In the genomic region with DNA sequence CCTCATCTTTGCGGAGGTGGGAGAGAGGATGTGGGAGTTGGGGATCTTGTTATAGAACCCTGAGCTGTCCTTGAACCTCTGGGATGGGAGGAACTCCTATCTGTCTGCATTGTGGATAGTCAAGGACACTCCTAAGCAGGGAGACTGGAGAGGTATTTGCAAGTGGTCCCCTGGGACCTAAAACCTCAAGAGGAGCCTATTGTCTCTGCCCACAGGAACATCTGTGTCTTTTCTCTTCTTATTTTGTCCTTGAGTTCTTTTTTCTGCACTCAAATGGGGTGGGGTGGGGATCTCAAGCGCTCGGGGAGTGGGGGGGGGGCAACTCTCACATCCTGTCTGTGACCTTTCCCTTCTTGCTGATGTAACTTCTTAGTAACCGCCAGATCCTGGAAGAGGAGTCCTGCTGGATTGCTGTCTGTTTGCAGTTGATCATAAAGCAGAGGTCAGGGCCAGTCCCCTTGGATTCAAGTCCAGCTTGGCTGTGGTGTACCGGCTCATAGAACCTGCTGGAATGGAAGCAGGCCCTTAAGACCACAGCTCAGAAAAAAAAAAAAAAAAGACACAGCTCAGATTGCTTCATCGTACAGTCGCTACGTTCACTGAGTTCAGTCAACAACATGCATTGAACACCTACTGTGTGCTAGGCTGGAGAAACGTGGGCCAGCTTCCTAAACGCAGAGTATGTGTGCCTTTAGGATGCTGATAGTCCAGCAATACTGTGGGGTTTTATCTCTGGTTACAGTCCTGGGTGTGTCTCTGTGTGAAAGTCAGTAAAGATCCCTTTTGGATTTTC, we compare ENCODE assay signal across 9 mouse cellular contexts. TPM values are rescaled to one million over a fixed set of nuclear protein-coding genes. Genes with fewer than 3 reads are reported as not detected.
A peak's percentile ranks its signal among the peaks of the same experiment; 100 is the strongest.
DNase-seq lines count a peak whose midpoint lies in the region; ATAC-seq and TF ChIP-seq lines count a peak whose summit lies in the region.
"Had no signal": no experiment of that assay in that cellular context is flagged by ENCODE, and none has a peak within 500 bp of the region (broad histone marks: within the 10 kb centered on the region; RNA-seq: fewer than 3 reads in every experiment).

No protein-coding gene starts in this region.

- TF ChIP-seq POLR2A in olfactory bulb, adult 2 months (IDR thresholded peaks at IDR 0.05; ENCODE audit: insufficient read depth, low read depth, low read length): no peak

- no peak overlapping the region for H3K4me3 ChIP-seq in neural tube, embryonic 12.5 days
- H3K4me3 ChIP-seq in heart, embryonic 14.5 days (ENCODE audit: control insufficient read depth in 1 of 2, insufficient read depth in 1 of 2, low read depth in 1 of 2, low read length in 2 of 2): peak overlapping the region in 1 of 2 experiments; percentile 72; a peak in 2 of 4 replicates
- H3K4me3 ChIP-seq in olfactory bulb, adult 2 months (ENCODE audit: insufficient read depth, low read depth, low read length): peak overlapping the region; percentile 14; the same call in 1 of the 2 replicates

- intact Hi-C loops in gastrocnemius, postnatal 36 days (cut with DNase I): no loop called here

- H3K4me1 ChIP-seq in neural tube, embryonic 12.5 days: peaks cover 33% of the 10 kb centered on the region
- H3K4me1 ChIP-seq in heart, embryonic 14.5 days (ENCODE audit: control insufficient read depth in 2 of 2, insufficient read depth in 2 of 2, low read length in 2 of 2): peaks cover 4 to 12% of the 10 kb centered on the region in 2 experiments; a peak in 3 of 4 replicates
- H3K4me1 ChIP-seq in olfactory bulb, adult 2 months (ENCODE audit: control insufficient read depth, insufficient read depth, low read length): peaks cover 24% of the 10 kb centered on the region

- H3K9ac ChIP-seq in neural tube, embryonic 12.5 days: no peak overlapping the region
- peak overlapping the region; percentile 92 for H3K9ac ChIP-seq in heart, embryonic 14.5 days (ENCODE audit: low read length)

- no peak for TF ChIP-seq CTCF in olfactory bulb, adult 2 months (IDR thresholded peaks at IDR 0.05; ENCODE audit: insufficient read depth, low read depth, low read length)

- WGBS in neural tube, embryonic 12.5 days: 57% methylated on average over 10 of the region's 10 CpGs
- 52% methylated on average over 10 of the region's 10 CpGs for WGBS in heart, embryonic 14.5 days
- WGBS in olfactory bulb, adult 2 months: 59% methylated on average over 10 of the region's 10 CpGs

- H3K4me2 ChIP-seq in neural tube, embryonic 12.5 days (replicated peaks): 0 out of 2 replicates have a peak overlapping the region, but pooled peaks have one; percentile 5
- peak overlapping the region; percentile 62 for H3K4me2 ChIP-seq in heart, embryonic 14.5 days (ENCODE audit: low read length)

- no peak for ATAC-seq in neural tube, embryonic 12.5 days (ENCODE audit: low FRiP score, low read depth)
- no peak for ATAC-seq in heart, embryonic 14.5 days (ENCODE audit: insufficient number of reproducible peaks, insufficient read depth, low FRiP score, low read depth)
- ATAC-seq in monocyte, adult 5-6 weeks (replicated peaks; ENCODE audit: insufficient number of reproducible peaks, low FRiP score, low TSS enrichment, poor library complexity, severe bottlenecking): no peak
- ATAC-seq in frontal cortex, adult (ENCODE audit: low TSS enrichment): no peak

- H3K36me3 ChIP-seq in neural tube, embryonic 12.5 days: no peaks in the 10 kb centered on the region
- H3K36me3 ChIP-seq in heart, embryonic 14.5 days (ENCODE audit: control insufficient read depth, insufficient read depth, low read length): peaks cover 12% of the 10 kb centered on the region; the same call in 1 of the 2 replicates

- DNase-seq in gastrocnemius, postnatal 25 days: peak; percentile 26
- no peak for DNase-seq in gastrocnemius, postnatal 36 days
- DNase-seq in neural tube, embryonic 10.5 days (ENCODE audit: extremely low spot score, low spot score): no peak

- peaks cover 22% of the 10 kb centered on the region for H3K27me3 ChIP-seq in neural tube, embryonic 12.5 days (replicated peaks)
- H3K27me3 ChIP-seq in heart, embryonic 14.5 days (ENCODE audit: control insufficient read depth, insufficient read depth, low read length): no peaks in the 10 kb centered on the region

- H3K9me3 ChIP-seq in neural tube, embryonic 12.5 days: no peaks in the 10 kb centered on the region
- no peaks in the 10 kb centered on the region for H3K9me3 ChIP-seq in heart, embryonic 14.5 days (ENCODE audit: control insufficient read depth, low read length)

- H3K27ac ChIP-seq in neural tube, embryonic 12.5 days: no peak overlapping the region
- no peak overlapping the region for H3K27ac ChIP-seq in heart, embryonic 14.5 days (replicated peaks in 1 of 2; ENCODE audit: control insufficient read depth in 1 of 2, insufficient read depth in 1 of 2, low read depth in 2 of 2, low read length in 2 of 2)
- no peak overlapping the region for H3K27ac ChIP-seq in olfactory bulb, adult 2 months (ENCODE audit: insufficient read depth, low read depth, low read length)

RNA-seq across cellular contexts. Expression of a gene that starts 1.8 kb away (rescaled TPM):
- total RNA-seq in gastrocnemius, postnatal 25 days (2021): 1 to 10 TPM; 1.7 to 3.3 TPM
- total RNA-seq in gastrocnemius, postnatal 36 days (2021): 1 to 10 TPM; 2.1 to 2.3 TPM
- 45.4 and 51.2 TPM in 2 replicates for polyA plus RNA-seq in neural tube, embryonic 12.5 days (2016; fragmentation: Nextera tagmentation; extraction: Ambion mirVana)
- polyA plus RNA-seq in heart, embryonic 14.5 days (2014; fragmentation: Nextera tagmentation; extraction: Ambion mirVana): 23.4 and 25.1 TPM in 2 replicates
- polyA plus RNA-seq in olfactory bulb, adult 2 months (2012; ENCODE audit: insufficient read depth, insufficient read length, low replicate concordance, missing spikeins): not detected in 2 replicates
- total RNA-seq in monocyte, adult 5-6 weeks (2017): 1.1 TPM in 1 of 3 replicates, not detected in the others

RNA-seq across cellular contexts. Expression of a gene that starts 2.4 kb away (rescaled TPM):
- not detected for total RNA-seq in gastrocnemius, postnatal 25 days (2021)
- not detected for total RNA-seq in gastrocnemius, postnatal 36 days (2021)
- 2.4 and 2.5 TPM in 2 replicates for polyA plus RNA-seq in neural tube, embryonic 12.5 days (2016; fragmentation: Nextera tagmentation; extraction: Ambion mirVana)
- 0.28 and 0.57 TPM in 2 replicates for polyA plus RNA-seq in heart, embryonic 14.5 days (2014; fragmentation: Nextera tagmentation; extraction: Ambion mirVana)
- not detected in 2 replicates for polyA plus RNA-seq in olfactory bulb, adult 2 months (2012; ENCODE audit: insufficient read depth, insufficient read length, low replicate concordance, missing spikeins)
- 2.2 TPM in 1 of 3 replicates, not detected in the others for total RNA-seq in monocyte, adult 5-6 weeks (2017)
- polyA plus RNA-seq: intestine, embryonic 14.5 days had no signal

RNA-seq across cellular contexts. Expression of a gene that starts 4.8 kb away (rescaled TPM):
- total RNA-seq in gastrocnemius, postnatal 25 days (2021): not detected
- not detected for total RNA-seq in gastrocnemius, postnatal 36 days (2021)
- 0.44 and 0.46 TPM in 2 replicates for polyA plus RNA-seq in neural tube, embryonic 12.5 days (2016; fragmentation: Nextera tagmentation; extraction: Ambion mirVana)
- 0.46 and 0.58 TPM in 2 replicates for polyA plus RNA-seq in heart, embryonic 14.5 days (2014; fragmentation: Nextera tagmentation; extraction: Ambion mirVana)
- not detected in 2 replicates for polyA plus RNA-seq in olfactory bulb, adult 2 months (2012; ENCODE audit: insufficient read depth, insufficient read length, low replicate concordance, missing spikeins)
- total RNA-seq in monocyte, adult 5-6 weeks (2017): 0.87 to 5.0 TPM (median 1.2 TPM) in 3 replicates
- polyA plus RNA-seq: intestine, embryonic 14.5 days had no signal

RNA-seq across cellular contexts. Expression of a gene that starts 5.1 kb away (rescaled TPM):
- total RNA-seq in gastrocnemius, postnatal 25 days (2021): 1,000 to 10,000 TPM; 1,309 to 1,319 TPM
- total RNA-seq in gastrocnemius, postnatal 36 days (2021): 1,000 to 10,000 TPM; 1,320 to 1,585 TPM
- 20.2 and 20.6 TPM in 2 replicates for polyA plus RNA-seq in neural tube, embryonic 12.5 days (2016; fragmentation: Nextera tagmentation; extraction: Ambion mirVana)
- polyA plus RNA-seq in heart, embryonic 14.5 days (2014; fragmentation: Nextera tagmentation; extraction: Ambion mirVana): 647 and 682 TPM in 2 replicates
- polyA plus RNA-seq in olfactory bulb, adult 2 months (2012; ENCODE audit: insufficient read depth, insufficient read length, low replicate concordance, missing spikeins): not detected in 2 replicates
- total RNA-seq in monocyte, adult 5-6 weeks (2017): 1.4 to 5.9 TPM (median 5.8 TPM) in 3 replicates

RNA-seq across cellular contexts. Expression of a gene that starts 16.3 kb away (rescaled TPM):
- not detected for total RNA-seq in gastrocnemius, postnatal 25 days (2021)
- total RNA-seq in gastrocnemius, postnatal 36 days (2021): not detected
- polyA plus RNA-seq in neural tube, embryonic 12.5 days (2016; fragmentation: Nextera tagmentation; extraction: Ambion mirVana): not detected in 2 replicates
- polyA plus RNA-seq in heart, embryonic 14.5 days (2014; fragmentation: Nextera tagmentation; extraction: Ambion mirVana): not detected in 2 replicates
- not detected in 2 replicates for polyA plus RNA-seq in olfactory bulb, adult 2 months (2012; ENCODE audit: insufficient read depth, insufficient read length, low replicate concordance, missing spikeins)
- total RNA-seq in monocyte, adult 5-6 weeks (2017): 0.10 to 0.53 TPM in 2 of 3 replicates, not detected in the other
- polyA plus RNA-seq: intestine, embryonic 14.5 days had no signal
